Mouse (Mus musculus): Measurements from ENCODE around the gene Tnni1. TPM values are rescaled to one million over a fixed set of nuclear protein-coding genes. Genes with fewer than 3 reads are reported as not detected.

Gene Tnni1
- polyA plus RNA-seq, 1 experiment from 2014 or later, result 11.4 TPM

- peak overlapping the region; percentile 20; the same call in 1 of the 2 replicates for H3K9ac ChIP-seq
- 25% methylated on average over 8 of the region's 8 CpGs for WGBS
- H3K4me1 ChIP-seq (ENCODE audit: insufficient read depth), result peaks cover 19% of the 10 kb centered on the region
- no peak for TF ChIP-seq CTCF (IDR thresholded peaks at IDR 0.05; ENCODE audit: low read depth)
- peak overlapping the region; percentile 80 for H3K27ac ChIP-seq (ENCODE audit: low read depth)
- H3K27me3 ChIP-seq (ENCODE audit: insufficient read depth, low read length), result no peaks in the 10 kb centered on the region
- ATAC-seq (ENCODE audit: insufficient read depth) (peak; percentile 84), DNase-seq (peak; percentile 83)
- peak overlapping the region; percentile 3; the same call in 1 of the 2 replicates for H3K4me3 ChIP-seq (ENCODE audit: low read depth, low read length)
- H3K4me2 ChIP-seq, result peak overlapping the region; percentile 36; the same call in 1 of the 2 replicates
- no peaks in the 10 kb centered on the region for H3K9me3 ChIP-seq (ENCODE audit: low read depth, low read length)
- H3K36me3 ChIP-seq (ENCODE audit: insufficient read depth), result no peaks in the 10 kb centered on the region
Measured at GRCm38 (mm10) chr1:135800192-135800950, 21.1 kb downstream of the Tnni1 start.

DNA sequence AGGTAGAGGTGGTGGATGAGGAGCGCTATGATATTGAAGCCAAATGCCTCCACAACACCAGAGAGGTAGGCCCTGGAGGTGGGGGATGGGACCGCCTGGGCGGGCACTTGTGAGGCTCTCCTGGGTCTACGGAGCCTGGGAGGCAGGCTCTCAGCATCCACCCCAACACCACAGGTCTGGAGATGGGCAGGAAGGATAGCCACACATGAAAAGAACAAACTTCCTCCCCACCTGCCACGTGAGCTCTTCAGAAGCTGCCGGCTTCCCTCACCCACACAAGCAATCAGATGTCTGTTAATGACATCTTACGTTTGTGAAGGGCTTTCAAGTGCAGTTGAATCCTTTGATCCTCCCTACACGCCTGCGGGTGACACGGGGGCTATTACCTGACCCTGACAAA is 28.3 kb downstream of the Tnni1 start:
- Histone ChIP-seq H3K36me3 (ENCODE audit: insufficient read depth) (no peaks in the 10 kb centered on the region), H3K27me3 (ENCODE audit: insufficient read depth, low read length) (no peaks in the 10 kb centered on the region), H3K4me2 (no peak overlapping the region), H3K9ac (no peak overlapping the region), H3K4me1 (ENCODE audit: insufficient read depth) (no peaks in the 10 kb centered on the region), H3K4me3 (ENCODE audit: low read depth, low read length) (no peak overlapping the region), H3K27ac (ENCODE audit: low read depth) (no peak overlapping the region), H3K9me3 (ENCODE audit: low read depth, low read length) (no peaks in the 10 kb centered on the region)
- no peak for TF ChIP-seq CTCF (IDR thresholded peaks at IDR 0.05; ENCODE audit: low read depth)
- DNase-seq, result no peak
- WGBS, result 26% methylated on average over 10 of the region's 10 CpGs
- ATAC-seq (ENCODE audit: insufficient read depth), result no peak

DNA sequence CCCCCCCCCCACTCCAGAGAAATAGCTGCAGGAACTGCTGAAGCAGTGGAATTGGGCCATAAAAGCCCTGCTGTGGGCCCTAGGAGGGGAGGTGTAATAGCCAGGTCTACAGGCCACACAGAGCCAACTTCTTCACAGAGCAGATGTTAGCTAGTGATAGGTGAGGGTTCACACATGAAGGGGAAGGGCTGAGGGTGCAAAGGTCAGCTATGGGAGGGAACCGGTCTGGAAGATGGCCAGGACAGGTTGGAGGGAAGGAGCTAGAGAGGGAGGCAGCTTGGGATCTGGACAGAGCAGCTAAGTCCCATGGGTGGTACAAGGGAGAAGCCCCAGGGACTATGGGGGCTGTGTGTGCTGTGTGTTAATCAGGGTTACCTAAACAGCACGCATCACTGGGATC is 30.9 kb downstream of the Tnni1 start:
- ATAC-seq (ENCODE audit: insufficient read depth) (no peak), DNase-seq (no peak)
- 71% methylated on average over 2 of the region's 2 CpGs for WGBS
- Histone ChIP-seq H3K4me2 (no peak overlapping the region), H3K4me3 (ENCODE audit: low read depth, low read length) (no peak overlapping the region), H3K27me3 (ENCODE audit: insufficient read depth, low read length) (no peaks in the 10 kb centered on the region), H3K9ac (no peak overlapping the region), H3K4me1 (ENCODE audit: insufficient read depth) (no peaks in the 10 kb centered on the region), H3K36me3 (ENCODE audit: insufficient read depth) (no peaks in the 10 kb centered on the region), H3K27ac (ENCODE audit: low read depth) (no peak overlapping the region), H3K9me3 (ENCODE audit: low read depth, low read length) (no peaks in the 10 kb centered on the region)
- no peak for TF ChIP-seq CTCF (IDR thresholded peaks at IDR 0.05; ENCODE audit: low read depth)

GRCm38 (mm10) chr1:135811016-135811646 is 31.9 kb downstream of the Tnni1 start:
- ATAC-seq (ENCODE audit: insufficient read depth) (peak; percentile 71), DNase-seq (peak; percentile 90)
- WGBS, result 25% methylated on average over 7 of the region's 7 CpGs
- H3K27ac ChIP-seq (ENCODE audit: low read depth), result no peak overlapping the region
- no peak overlapping the region for H3K4me3 ChIP-seq (ENCODE audit: low read depth, low read length)
- no peak overlapping the region for H3K9ac ChIP-seq
- no peaks in the 10 kb centered on the region for H3K4me1 ChIP-seq (ENCODE audit: insufficient read depth)
- no peaks in the 10 kb centered on the region for H3K27me3 ChIP-seq (ENCODE audit: insufficient read depth, low read length)
- TF ChIP-seq CTCF (IDR thresholded peaks at IDR 0.05; ENCODE audit: low read depth), result peak; percentile 100
- no peak overlapping the region for H3K4me2 ChIP-seq
- H3K36me3 ChIP-seq (ENCODE audit: insufficient read depth), result no peaks in the 10 kb centered on the region
- H3K9me3 ChIP-seq (ENCODE audit: low read depth, low read length), result no peaks in the 10 kb centered on the region

DNA sequence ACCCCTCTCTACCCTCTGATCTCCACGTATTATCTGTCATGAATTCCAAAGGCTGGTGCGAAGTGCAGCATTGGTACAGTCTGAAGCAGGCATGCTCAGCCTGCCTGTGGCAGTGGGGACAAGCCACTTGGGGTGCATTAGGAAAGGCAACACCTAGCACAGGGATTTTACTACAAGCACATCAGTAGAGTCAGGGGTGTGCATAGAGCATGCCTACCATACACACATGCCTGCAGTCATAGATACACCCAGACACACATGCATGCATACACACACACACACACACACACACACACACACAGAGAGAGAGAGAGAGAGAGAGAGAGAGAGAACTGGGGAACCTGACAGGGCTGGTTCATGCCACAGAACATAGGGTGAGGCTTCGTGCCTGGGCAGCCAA is 33.0 kb downstream of the Tnni1 start:
- Histone ChIP-seq H3K9ac (no peak overlapping the region), H3K4me1 (ENCODE audit: insufficient read depth) (no peaks in the 10 kb centered on the region), H3K4me2 (no peak overlapping the region), H3K27ac (ENCODE audit: low read depth) (no peak overlapping the region), H3K4me3 (ENCODE audit: low read depth, low read length) (no peak overlapping the region), H3K27me3 (ENCODE audit: insufficient read depth, low read length) (peaks cover 4% of the 10 kb centered on the region; the same call in 1 of the 2 replicates), H3K9me3 (ENCODE audit: low read depth, low read length) (no peaks in the 10 kb centered on the region), H3K36me3 (ENCODE audit: insufficient read depth) (no peaks in the 10 kb centered on the region)
- no peak for TF ChIP-seq CTCF (IDR thresholded peaks at IDR 0.05; ENCODE audit: low read depth)
- 64% methylated on average over 3 of the region's 3 CpGs for WGBS
- no peak for DNase-seq
- no peak for ATAC-seq (ENCODE audit: insufficient read depth)

DNA sequence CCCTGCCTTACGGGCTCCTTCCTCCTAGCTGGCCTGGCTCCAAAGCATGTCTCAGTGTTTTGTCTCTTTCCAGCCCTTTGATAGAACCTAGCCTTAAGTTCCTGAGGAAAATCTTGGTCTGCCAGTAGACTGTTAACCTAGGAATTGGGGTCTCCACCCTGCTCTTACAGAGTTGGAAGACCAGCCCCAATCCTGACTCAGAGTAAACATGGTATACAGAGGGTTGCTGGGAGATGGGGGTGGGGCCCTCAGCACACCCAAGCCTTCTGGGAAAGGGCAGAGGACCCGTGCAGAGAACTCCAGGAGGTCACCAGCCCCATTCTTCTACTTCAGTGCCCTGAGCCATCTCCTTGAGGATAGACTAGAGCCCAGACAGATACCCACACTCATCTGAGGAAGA is 33.4 kb downstream of the Tnni1 start:
- H3K27me3 ChIP-seq (ENCODE audit: insufficient read depth, low read length), result peaks cover 8% of the 10 kb centered on the region; the same call in 1 of the 2 replicates
- H3K9ac ChIP-seq, result no peak overlapping the region
- TF ChIP-seq CTCF (IDR thresholded peaks at IDR 0.05; ENCODE audit: low read depth), result no peak
- ATAC-seq (ENCODE audit: insufficient read depth), result peak; percentile 48; the same call in 1 of the 2 replicates
- WGBS, result 25% methylated on average over 2 of the region's 2 CpGs
- DNase-seq, result no peak
- no peaks in the 10 kb centered on the region for H3K36me3 ChIP-seq (ENCODE audit: insufficient read depth)
- H3K4me1 ChIP-seq (ENCODE audit: insufficient read depth), result no peaks in the 10 kb centered on the region
- H3K27ac ChIP-seq (ENCODE audit: low read depth), result no peak overlapping the region; the same call in 1 of the 2 replicates
- no peak overlapping the region for H3K4me2 ChIP-seq
- H3K9me3 ChIP-seq (ENCODE audit: low read depth, low read length), result no peaks in the 10 kb centered on the region
- H3K4me3 ChIP-seq (ENCODE audit: low read depth, low read length), result no peak overlapping the region

- Histone ChIP-seq H3K27ac (ENCODE audit: low read depth) (no peak overlapping the region; the same call in 1 of the 2 replicates), H3K27me3 (ENCODE audit: insufficient read depth, low read length) (peaks cover 13% of the 10 kb centered on the region; the same call in 1 of the 2 replicates), H3K4me3 (ENCODE audit: low read depth, low read length) (no peak overlapping the region), H3K9me3 (ENCODE audit: low read depth, low read length) (no peaks in the 10 kb centered on the region), H3K9ac (no peak overlapping the region), H3K4me1 (ENCODE audit: insufficient read depth) (no peaks in the 10 kb centered on the region), H3K4me2 (no peak overlapping the region), H3K36me3 (ENCODE audit: insufficient read depth) (no peaks in the 10 kb centered on the region)
- ATAC-seq (ENCODE audit: insufficient read depth), result no peak
- no peak for TF ChIP-seq CTCF (IDR thresholded peaks at IDR 0.05; ENCODE audit: low read depth)
- WGBS, result 71% methylated on average over 4 of the region's 4 CpGs
- no peak for DNase-seq
Measured at GRCm38 (mm10) chr1:135813071-135813470, 33.8 kb downstream of the Tnni1 start.

All from lung, embryonic 14.5 days (tissue).